Mouse (Mus musculus) lung, adult 2 months (tissue): ENCODE measurements around the gene Ano4.

Source experiments
- CTCF ChIP-seq: fragments of 200-500 bp; IDR thresholded peaks from 2 replicates; pipeline ENCODE4 v1.5.1; 2011; ENCODE audit warnings: mild to moderate bottlenecking, low read length, control low read depth; ENCODE audit not compliant: insufficient read depth
- POLR2A ChIP-seq: fragments of 200-500 bp; IDR thresholded peaks from 2 replicates; pipeline ENCODE4 v1.6.1; 2011; ENCODE audit warnings: low read depth, mild to moderate bottlenecking, control low read depth, low read length, borderline replicate concordance; ENCODE audit errors: extremely low read depth

DNA sequence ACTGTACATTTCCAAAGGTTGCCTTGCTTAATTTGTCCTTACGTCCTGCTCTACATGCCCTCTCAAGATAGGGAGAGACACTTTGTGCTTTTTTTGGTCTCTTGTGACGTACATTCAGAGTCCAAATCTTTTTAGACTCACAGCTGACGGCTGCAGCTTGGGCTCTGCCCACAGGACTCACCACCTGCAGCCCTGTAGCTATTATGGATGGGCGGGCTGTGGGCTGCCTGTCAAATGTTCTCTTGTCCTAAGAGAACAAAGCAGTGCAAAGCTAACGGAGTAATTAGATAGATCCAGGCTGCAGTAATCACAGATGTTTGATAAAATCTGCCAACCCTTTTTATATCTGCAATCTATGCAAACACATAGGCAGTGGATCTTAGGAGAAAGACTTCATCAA, 325.6 kb downstream of the Ano4 start:
- TF ChIP-seq CTCF (no peak), POLR2A (no peak)
